Mouse (Mus musculus) C2C12 (cell line): ENCODE data around the gene 5730455P16Rik.

Experiments
- CTCF ChIP-seq: IDR thresholded peaks from one replicate; pipeline ENCODE4 v1.5.1; 2011; ENCODE audit not compliant: control insufficient read depth, insufficient read depth, insufficient read length
- MAX ChIP-seq: IDR thresholded peaks from one replicate; pipeline ENCODE4 v1.6.1; 2011; ENCODE audit warnings: mild to moderate bottlenecking, control low read depth
- MYOD1 ChIP-seq: IDR thresholded peaks from one replicate; pipeline ENCODE4 v1.6.1; 2011; ENCODE audit warnings: low read depth; ENCODE audit not compliant: control insufficient read depth, insufficient read length
- MYOG ChIP-seq: IDR thresholded peaks from one replicate; pipeline ENCODE4 v1.6.1; 2011; ENCODE audit not compliant: control insufficient read depth, insufficient read length; ENCODE audit errors: extremely low read depth

GRCm38 (mm10) chr11:80324636-80325035 is 53.2 kb downstream of the 5730455P16Rik start:
- TF ChIP-seq CTCF, result no peak
- no peak for TF ChIP-seq MYOG
- TF ChIP-seq MYOD1, result no peak
- TF ChIP-seq MAX, result no peak
